Mouse (Mus musculus) liver, adult 2 months (tissue): ENCODE measurements around the gene Insig1. TPM values are rescaled to one million over a fixed set of nuclear protein-coding genes. Genes with fewer than 3 reads are reported as not detected.

ENCODE experiments used
- DNase-seq: peaks from one replicate; pipeline ENCODE4 v3.0.0-alpha.2; 2011; ENCODE audit warnings: low read depth, low spot score; ENCODE audit errors: extremely low read depth
- H3K27ac ChIP-seq: fragments of 200-500 bp; replicated peaks from 2 replicates; pipeline ENCODE4 v1.5.1; 2012; ENCODE audit warnings: low read depth, mild to moderate bottlenecking, control low read depth, inconsistent platforms, low read length; ENCODE audit not compliant: insufficient read depth
- H3K27me3 ChIP-seq: fragments of 200-500 bp; 2 replicates; pipeline ENCODE4 v1.6.1; 2012; ENCODE audit warnings: mild to moderate bottlenecking, moderate library complexity, low read length, inconsistent platforms; ENCODE audit not compliant: control insufficient read depth, insufficient read depth
- H3K36me3 ChIP-seq: fragments of 200-500 bp; 2 replicates; pipeline ENCODE4 v1.6.1; 2012; ENCODE audit warnings: low read length, inconsistent platforms; ENCODE audit not compliant: control insufficient read depth, insufficient read depth
- H3K4me1 ChIP-seq: fragments of 200-500 bp; 2 replicates; pipeline ENCODE4 v1.6.1; 2011; ENCODE audit warnings: low read length; ENCODE audit not compliant: control insufficient read depth, insufficient read depth
- H3K4me3 ChIP-seq: fragments of 200-500 bp; 2 replicates; pipeline ENCODE4 v1.5.1; 2011; ENCODE audit warnings: low read depth, mild to moderate bottlenecking, control low read depth, low read length, moderate library complexity; ENCODE audit not compliant: insufficient read depth
- H3K79me2 ChIP-seq: fragments of 200-500 bp; 2 replicates; pipeline ENCODE4 v1.6.1; 2012; ENCODE audit warnings: inconsistent platforms, mild to moderate bottlenecking, low read length, moderate library complexity; ENCODE audit not compliant: control insufficient read depth, insufficient read depth
- H3K9ac ChIP-seq: fragments of 200-500 bp; 2 replicates; pipeline ENCODE4 v1.6.1; 2012; ENCODE audit warnings: low read depth, mild to moderate bottlenecking, control low read depth, inconsistent platforms, low read length
- CTCF ChIP-seq: fragments of 200-500 bp; IDR thresholded peaks from 2 replicates; pipeline ENCODE4 v1.5.1; 2011; ENCODE audit warnings: low read depth, low read length, control low read depth
- POLR2A ChIP-seq: fragments of 200-500 bp; IDR thresholded peaks from 2 replicates; pipeline ENCODE4 v1.6.1; 2011; ENCODE audit warnings: low read length, control low read depth; ENCODE audit not compliant: insufficient read depth; ENCODE audit errors: extremely low read depth
- WGBS: fragments of 180-500 bp; shearing (Covaris S2); methylation state at CpG from one replicate; pipeline ENCODE4 v1.1.7; 2018; 5-methylcytosine and 5-hydroxymethylcytosine counted together
- polyA plus RNA-seq: library from polyadenylated mRNA; depleted of rRNA; stranded (reverse); fragments of >200 nt; gene quantifications from 2 replicates; pipeline ENCODE4 v1.2.3, GENCODE M21; 2012
- total RNA-seq: library from RNA; depleted of rRNA; stranded (reverse); fragments of >200 nt; gene quantifications from 2 replicates; pipeline ENCODE4 v1.2.3, GENCODE M21; 2014

Insig1 gene
- total and polyA plus RNA-seq, 2 experiments, result 465 to 566 TPM

- H3K27ac ChIP-seq, result no peak overlapping the region
- H3K79me2 ChIP-seq, result no peaks in the 10 kb centered on the region
- DNase-seq, result no peak
- no peak overlapping the region for H3K4me3 ChIP-seq
- WGBS, result 59% methylated on average over 6 of the region's 6 CpGs
- no peaks in the 10 kb centered on the region for H3K4me1 ChIP-seq
- H3K36me3 ChIP-seq, result no peaks in the 10 kb centered on the region
- no peak for TF ChIP-seq POLR2A
- no peak for TF ChIP-seq CTCF
- H3K9ac ChIP-seq, result no peak overlapping the region
- no peaks in the 10 kb centered on the region for H3K27me3 ChIP-seq
Measured at GRCm38 (mm10) chr5:28094846-28095245, 23.7 kb downstream of the Insig1 start.

GRCm38 (mm10) chr5:28095671-28096070 lies 24.5 kb downstream of the Insig1 start:
- no peak overlapping the region for H3K4me3 ChIP-seq
- no peaks in the 10 kb centered on the region for H3K4me1 ChIP-seq
- no peaks in the 10 kb centered on the region for H3K79me2 ChIP-seq
- H3K9ac ChIP-seq, result no peak overlapping the region
- no peaks in the 10 kb centered on the region for H3K27me3 ChIP-seq
- no peak overlapping the region for H3K27ac ChIP-seq
- no peak for DNase-seq
- H3K36me3 ChIP-seq, result no peaks in the 10 kb centered on the region
- TF ChIP-seq CTCF (no peak), POLR2A (no peak)
- WGBS, result 80% methylated on average over 2 of the region's 2 CpGs

GRCm38 (mm10) chr5:28106966-28107365 lies 35.8 kb downstream of the Insig1 start:
- no peaks in the 10 kb centered on the region for H3K36me3 ChIP-seq
- 82% methylated on average over 4 of the region's 4 CpGs for WGBS
- no peak overlapping the region for H3K4me3 ChIP-seq
- peaks cover 10% of the 10 kb centered on the region; the same call in 1 of the 2 replicates for H3K27me3 ChIP-seq
- TF ChIP-seq CTCF (no peak), POLR2A (no peak)
- no peak overlapping the region for H3K27ac ChIP-seq
- H3K4me1 ChIP-seq, result no peaks in the 10 kb centered on the region
- H3K79me2 ChIP-seq, result no peaks in the 10 kb centered on the region
- no peak for DNase-seq
- H3K9ac ChIP-seq, result no peak overlapping the region

GRCm38 (mm10) chr5:28107974-28108373 lies 36.8 kb downstream of the Insig1 start:
- TF ChIP-seq CTCF (no peak), POLR2A (no peak)
- no peak overlapping the region for H3K4me3 ChIP-seq
- 87% methylated on average over 6 of the region's 6 CpGs for WGBS

GRCm38 (mm10) chr5:28110881-28111280 lies 39.7 kb downstream of the Insig1 start:
- H3K27me3 ChIP-seq, result peaks cover 10% of the 10 kb centered on the region; the same call in 1 of the 2 replicates
- no peak overlapping the region for H3K4me3 ChIP-seq
- H3K4me1 ChIP-seq, result no peaks in the 10 kb centered on the region
- DNase-seq, result no peak
- H3K27ac ChIP-seq, result no peak overlapping the region
- H3K36me3 ChIP-seq, result no peaks in the 10 kb centered on the region
- TF ChIP-seq CTCF (no peak), POLR2A (no peak)
- WGBS, result 63% methylated on average over 2 of the region's 2 CpGs
- no peaks in the 10 kb centered on the region for H3K79me2 ChIP-seq
- H3K9ac ChIP-seq, result no peak overlapping the region

More at GRCm38 (mm10) chr5:28107974-28108373, 36.8 kb downstream of the Insig1 start:
- H3K36me3 ChIP-seq, result no peaks in the 10 kb centered on the region
- H3K9ac ChIP-seq, result no peak overlapping the region
- H3K79me2 ChIP-seq, result no peaks in the 10 kb centered on the region
- DNase-seq, result no peak
- no peaks in the 10 kb centered on the region for H3K4me1 ChIP-seq
- peaks cover 10% of the 10 kb centered on the region; the same call in 1 of the 2 replicates for H3K27me3 ChIP-seq
- H3K27ac ChIP-seq, result no peak overlapping the region

- DNase-seq, result no peak
- TF ChIP-seq CTCF (no peak), POLR2A (no peak)
- Histone ChIP-seq H3K9ac (no peak overlapping the region), H3K36me3 (no peaks in the 10 kb centered on the region), H3K4me3 (no peak overlapping the region), H3K4me1 (peaks cover 3% of the 10 kb centered on the region; the same call in 1 of the 2 replicates), H3K79me2 (no peaks in the 10 kb centered on the region), H3K27ac (no peak overlapping the region), H3K27me3 (peaks cover 12% of the 10 kb centered on the region; the same call in 1 of the 2 replicates)
- 42% methylated on average over 13 of the region's 13 CpGs for WGBS
Measured at GRCm38 (mm10) chr5:28117251-28117880, 46.2 kb downstream of the Insig1 start.
